Comparison of ENCODE assay signal across 9 mouse cellular contexts in the genomic region with DNA sequence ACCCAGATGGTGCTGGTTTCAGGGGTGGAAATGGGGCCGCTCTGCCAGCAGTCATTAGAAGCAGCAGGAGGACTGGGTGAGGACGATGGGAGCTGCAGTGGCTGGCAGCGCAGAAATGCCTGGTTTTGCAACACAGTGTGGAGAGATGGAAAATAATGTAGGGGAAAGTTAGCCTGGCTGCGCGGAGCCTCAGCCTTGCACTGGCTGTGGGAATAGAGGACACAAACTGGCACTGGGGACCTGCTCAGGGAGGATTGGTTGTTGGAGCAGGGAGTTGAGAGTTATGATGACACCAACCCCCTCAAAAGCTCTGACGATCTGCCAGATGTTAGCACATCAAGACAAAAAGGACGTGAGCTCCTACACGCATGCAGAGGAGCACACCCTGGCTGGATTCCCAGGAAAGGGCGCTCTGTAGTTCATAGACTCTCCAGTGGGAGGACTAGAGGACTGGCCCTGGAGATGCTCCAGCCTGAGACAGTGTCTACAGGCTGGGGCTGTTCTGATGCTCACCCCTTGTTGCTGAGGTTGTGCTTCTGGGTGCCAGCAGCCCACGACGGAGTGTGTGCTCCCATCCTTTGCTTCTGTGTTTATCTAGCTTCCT. TPM values are rescaled to one million over a fixed set of nuclear protein-coding genes. Genes with fewer than 3 reads are reported as not detected.
DNase-seq lines count a peak whose midpoint lies in the region; ATAC-seq and TF ChIP-seq lines count a peak whose summit lies in the region.
"Had no signal": no experiment of that assay in that cellular context is flagged by ENCODE, and none has a peak within 500 bp of the region (broad histone marks: within the 10 kb centered on the region; RNA-seq: fewer than 3 reads in every experiment).

No protein-coding gene starts in this region.

- no peaks in the 10 kb centered on the region for H3K9me3 ChIP-seq in neural tube, embryonic 11.5 days (ENCODE audit: control insufficient read depth, low read length)
- H3K9me3 ChIP-seq in heart, embryonic 14.5 days (ENCODE audit: control insufficient read depth, low read length) = no peaks in the 10 kb centered on the region
- no peaks in the 10 kb centered on the region for H3K9me3 ChIP-seq in stomach, embryonic 16.5 days (replicated peaks; ENCODE audit: control insufficient read depth, low read length)

- H3K36me3 ChIP-seq in neural tube, embryonic 11.5 days (ENCODE audit: control insufficient read depth, insufficient read depth, low read length) = no peaks in the 10 kb centered on the region
- no peaks in the 10 kb centered on the region for H3K36me3 ChIP-seq in heart, embryonic 14.5 days (ENCODE audit: control insufficient read depth, insufficient read depth, low read length)
- H3K36me3 ChIP-seq in stomach, embryonic 16.5 days (ENCODE audit: control insufficient read depth, insufficient read depth, low read length) = no peaks in the 10 kb centered on the region

- H3K4me1 ChIP-seq in neural tube, embryonic 11.5 days (ENCODE audit: control insufficient read depth, insufficient read depth, low read length) = no peaks in the 10 kb centered on the region
- H3K4me1 ChIP-seq in heart, embryonic 14.5 days (ENCODE audit: control insufficient read depth in 2 of 2, insufficient read depth in 2 of 2, low read length in 2 of 2) = no peaks in the 10 kb centered on the region
- peaks cover 3% of the 10 kb centered on the region for H3K4me1 ChIP-seq in stomach, embryonic 16.5 days (ENCODE audit: control insufficient read depth, insufficient read depth, low read length)

- H3K27ac ChIP-seq in neural tube, embryonic 11.5 days (ENCODE audit: low read depth, low read length) = no peak overlapping the region
- no peak overlapping the region for H3K27ac ChIP-seq in heart, embryonic 14.5 days (replicated peaks in 1 of 2; ENCODE audit: control insufficient read depth in 1 of 2, insufficient read depth in 1 of 2, low read depth in 2 of 2, low read length in 2 of 2)
- H3K27ac ChIP-seq in layer of hippocampus, adult 2 months = no peak overlapping the region
- H3K27ac ChIP-seq in stomach, embryonic 16.5 days (ENCODE audit: low read length) = peak overlapping the region; percentile 54

- H3K9ac ChIP-seq in neural tube, embryonic 11.5 days (ENCODE audit: low read length) = no peak overlapping the region
- no peak overlapping the region for H3K9ac ChIP-seq in heart, embryonic 14.5 days (ENCODE audit: low read length)
- no peak overlapping the region for H3K9ac ChIP-seq in stomach, embryonic 16.5 days (ENCODE audit: low read length)

- no peak overlapping the region for H3K4me2 ChIP-seq in neural tube, embryonic 11.5 days (ENCODE audit: low read depth)
- no peak overlapping the region for H3K4me2 ChIP-seq in heart, embryonic 14.5 days (ENCODE audit: low read length)
- peak overlapping the region; percentile 19; the same call in 1 of the 2 replicates for H3K4me2 ChIP-seq in stomach, embryonic 16.5 days (ENCODE audit: low read depth, low read length)

- no peaks in the 10 kb centered on the region for H3K27me3 ChIP-seq in neural tube, embryonic 11.5 days (ENCODE audit: control insufficient read depth, insufficient read depth, low read length)
- H3K27me3 ChIP-seq in heart, embryonic 14.5 days (ENCODE audit: control insufficient read depth, insufficient read depth, low read length) = no peaks in the 10 kb centered on the region; the same call in 1 of the 2 replicates
- no peaks in the 10 kb centered on the region for H3K27me3 ChIP-seq in stomach, embryonic 16.5 days (ENCODE audit: control insufficient read depth, insufficient read depth, low read length)

- no peak for ATAC-seq in neural tube, embryonic 11.5 days (ENCODE audit: insufficient read depth, low FRiP score, low TSS enrichment)
- ATAC-seq in heart, embryonic 14.5 days (ENCODE audit: insufficient number of reproducible peaks, insufficient read depth, low FRiP score, low read depth) = peak; percentile 59
- peak; percentile 82 for ATAC-seq in stomach, embryonic 16.5 days (ENCODE audit: insufficient read depth, low FRiP score)

- TF ChIP-seq CTCF in layer of hippocampus, adult 2 months (conservative IDR thresholded peaks at IDR 0.05) = peak; percentile 75

- WGBS in neural tube, embryonic 11.5 days = 60% methylated on average over 11 of the region's 11 CpGs
- 45% methylated on average over 11 of the region's 11 CpGs for WGBS in heart, embryonic 14.5 days
- 51% methylated on average over 11 of the region's 11 CpGs for WGBS in stomach, embryonic 16.5 days

- DNase-seq in neural tube, embryonic 11.5 days (ENCODE audit: low spot score) = peak; percentile 29
- no peak for DNase-seq in neural tube, embryonic 10.5 days (ENCODE audit: extremely low spot score, low spot score)
- peak; percentile 47 for DNase-seq in embryo, embryonic 11 days
- DNase-seq in layer of hippocampus, adult 2 months (ENCODE audit: low spot score in 2 of 2) = peak in 1 of 2 experiments; percentile 11
- DNase-seq in lung, postnatal 36 days = peak; percentile 58
- DNase-seq in T-cell, adult 2 months (ENCODE audit: low spot score) = no peak

- no peak overlapping the region for H3K4me3 ChIP-seq in neural tube, embryonic 11.5 days (ENCODE audit: low read depth, low read length)
- no peak overlapping the region for H3K4me3 ChIP-seq in heart, embryonic 14.5 days (ENCODE audit: control insufficient read depth in 1 of 2, insufficient read depth in 1 of 2, low read depth in 1 of 2, low read length in 2 of 2)
- no peak overlapping the region for H3K4me3 ChIP-seq in layer of hippocampus, adult 2 months
- H3K4me3 ChIP-seq in stomach, embryonic 16.5 days (replicated peaks; ENCODE audit: low read length) = no peak overlapping the region

RNA-seq across cellular contexts. Expression of gene Ffar4, which starts 9.8 kb away (rescaled TPM):
- not detected in 2 replicates for polyA plus RNA-seq in neural tube, embryonic 11.5 days (2014; fragmentation: Nextera tagmentation; extraction: Ambion mirVana)
- polyA plus RNA-seq in heart, embryonic 14.5 days (2014; fragmentation: Nextera tagmentation; extraction: Ambion mirVana) = not detected in 2 replicates
- not detected for total RNA-seq in layer of hippocampus, adult 2 months (2021)
- 5.3 and 6.2 TPM in 2 replicates for polyA plus RNA-seq in stomach, embryonic 16.5 days (2015; fragmentation: Nextera tagmentation; extraction: Ambion mirVana)
- total RNA-seq: neutrophil, adult 5-6 weeks had no signal

RNA-seq across cellular contexts. Expression of gene Cep55, which starts 32.2 kb away (rescaled TPM):
- 40.8 and 44.6 TPM in 2 replicates for polyA plus RNA-seq in neural tube, embryonic 11.5 days (2014; fragmentation: Nextera tagmentation; extraction: Ambion mirVana)
- 28.3 and 28.4 TPM in 2 replicates for polyA plus RNA-seq in heart, embryonic 14.5 days (2014; fragmentation: Nextera tagmentation; extraction: Ambion mirVana)
- under 1 TPM; 0.64 to 0.74 TPM for total RNA-seq in layer of hippocampus, adult 2 months (2021)
- 23.0 and 25.7 TPM in 2 replicates for polyA plus RNA-seq in stomach, embryonic 16.5 days (2015; fragmentation: Nextera tagmentation; extraction: Ambion mirVana)

RNA-seq across cellular contexts. Expression of gene Rbp4, which starts 38.0 kb away (rescaled TPM):
- 2.1 and 3.2 TPM in 2 replicates for polyA plus RNA-seq in neural tube, embryonic 11.5 days (2014; fragmentation: Nextera tagmentation; extraction: Ambion mirVana)
- 0.77 and 0.81 TPM in 2 replicates for polyA plus RNA-seq in heart, embryonic 14.5 days (2014; fragmentation: Nextera tagmentation; extraction: Ambion mirVana)
- 10 to 100 TPM; 11.9 to 13.7 TPM for total RNA-seq in layer of hippocampus, adult 2 months (2021)
- polyA plus RNA-seq in stomach, embryonic 16.5 days (2015; fragmentation: Nextera tagmentation; extraction: Ambion mirVana) = 89.1 and 128 TPM in 2 replicates
- total RNA-seq: neutrophil, adult 5-6 weeks had no signal

RNA-seq across cellular contexts. Expression of gene Myof, which starts 43.7 kb away (rescaled TPM):
- polyA plus RNA-seq in neural tube, embryonic 11.5 days (2014; fragmentation: Nextera tagmentation; extraction: Ambion mirVana) = 2.1 and 3.2 TPM in 2 replicates
- 5.3 and 5.5 TPM in 2 replicates for polyA plus RNA-seq in heart, embryonic 14.5 days (2014; fragmentation: Nextera tagmentation; extraction: Ambion mirVana)
- total RNA-seq in layer of hippocampus, adult 2 months (2021) = 1 to 10 TPM; 4.3 to 5.0 TPM
- polyA plus RNA-seq in stomach, embryonic 16.5 days (2015; fragmentation: Nextera tagmentation; extraction: Ambion mirVana) = 22.5 and 23.3 TPM in 2 replicates

RNA-seq across cellular contexts. Expression of gene Pde6c, which starts 45.5 kb away (rescaled TPM):
- polyA plus RNA-seq in neural tube, embryonic 11.5 days (2014; fragmentation: Nextera tagmentation; extraction: Ambion mirVana) = not detected in 2 replicates
- not detected in 2 replicates for polyA plus RNA-seq in heart, embryonic 14.5 days (2014; fragmentation: Nextera tagmentation; extraction: Ambion mirVana)
- total RNA-seq in layer of hippocampus, adult 2 months (2021) = under 1 TPM in 1 of 2 experiments, not detected in 1; 0.15 TPM
- polyA plus RNA-seq in stomach, embryonic 16.5 days (2015; fragmentation: Nextera tagmentation; extraction: Ambion mirVana) = 0.39 and 0.43 TPM in 2 replicates
- total RNA-seq: neutrophil, adult 5-6 weeks had no signal

Comparison
In these comparisons a context has a peak if more than half of its experiments do, and no peak if none do; other contexts are left out.
1. DNase-seq: peak in neural tube, embryonic 11.5 days (single experiment), embryo, embryonic 11 days (single experiment) and lung, postnatal 36 days (single experiment); none in neural tube, embryonic 10.5 days (single experiment) and T-cell, adult 2 months (single experiment).
2. RNA of gene Rbp4, which starts 38.0 kb away (polyA plus RNA-seq): 89.1 to 128 TPM in stomach, embryonic 16.5 days; 2.1 to 3.2 TPM in neural tube, embryonic 11.5 days and 0.77 to 0.81 TPM in heart, embryonic 14.5 days; every median in the first group is over 10 times any median in the second.